In the genomic region with DNA sequence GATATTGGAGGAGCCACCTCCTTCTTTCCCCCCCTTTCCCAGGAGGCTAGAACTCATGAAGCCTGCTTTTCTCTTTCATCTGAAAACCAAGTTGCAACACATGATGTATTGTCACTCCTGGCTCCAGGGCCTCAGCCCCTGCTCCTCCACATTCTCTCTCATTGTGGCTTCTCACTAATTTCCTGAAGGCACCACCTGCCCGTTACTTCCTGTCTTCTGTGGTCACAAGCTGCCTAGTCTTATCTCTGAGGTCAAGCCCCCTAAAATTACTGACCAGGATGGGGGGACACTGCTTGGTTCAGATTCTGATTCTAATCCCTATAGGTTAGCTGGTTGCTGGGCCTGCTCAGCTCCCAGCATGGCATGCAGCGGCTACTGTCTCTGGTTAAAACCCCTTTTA, we compare ENCODE assay signal across 15 mouse cellular contexts. TPM values are rescaled to one million over a fixed set of nuclear protein-coding genes. Genes with fewer than 3 reads are reported as not detected.
DNase-seq lines count a peak whose midpoint lies in the region; ATAC-seq and TF ChIP-seq lines count a peak whose summit lies in the region.
"Had no signal": no experiment of that assay in that cellular context is flagged by ENCODE, and none has a peak within 500 bp of the region (broad histone marks: within the 10 kb centered on the region; RNA-seq: fewer than 3 reads in every experiment).

No protein-coding gene starts in this region.

- no peak for TF ChIP-seq POLR2A in CH12.LX (IDR thresholded peaks at IDR 0.05; ENCODE audit: low read depth, low read length)

- peaks cover 6% of the 10 kb centered on the region for H3K4me1 ChIP-seq in hindbrain, embryonic 12.5 days
- no peaks in the 10 kb centered on the region for H3K4me1 ChIP-seq in hindbrain, postnatal 0 days (ENCODE audit: insufficient read depth, low read length)
- peaks cover 6 to 43% of the 10 kb centered on the region in 2 experiments for H3K4me1 ChIP-seq in CH12.LX (ENCODE audit: control insufficient read depth in 1 of 2, insufficient read depth in 2 of 2)
- no peaks in the 10 kb centered on the region for H3K4me1 ChIP-seq in embryonic facial prominence, embryonic 14.5 days (ENCODE audit: control insufficient read depth, insufficient read depth, low read length)
- H3K4me1 ChIP-seq in limb, embryonic 15.5 days = no peaks in the 10 kb centered on the region
- no peaks in the 10 kb centered on the region for H3K4me1 ChIP-seq in kidney, embryonic 14.5 days (ENCODE audit: control insufficient read depth, insufficient read depth, low read length)

- in situ Hi-C loops in CH12.LX (cut with MboI; ENCODE audit: low pct_ligation_motif_present, low pct_unique_long_range_greater_than_20kb, low sequenced_read_pairs) = no loop called here

- 70% methylated on average over 2 of the region's 2 CpGs for WGBS in hindbrain, embryonic 12.5 days
- WGBS in hindbrain, postnatal 0 days = 65% methylated on average over 2 of the region's 2 CpGs
- WGBS in embryonic facial prominence, embryonic 14.5 days = 45% methylated on average over 2 of the region's 2 CpGs
- WGBS in limb, embryonic 15.5 days = 57% methylated on average over 2 of the region's 2 CpGs
- 64% methylated on average over 2 of the region's 2 CpGs for WGBS in kidney, embryonic 14.5 days

- no peak for TF ChIP-seq RAD21 in CH12.LX (IDR thresholded peaks at IDR 0.05; ENCODE audit: low read depth, low read length)

- H3K27me3 ChIP-seq in hindbrain, embryonic 12.5 days = no peaks in the 10 kb centered on the region
- H3K27me3 ChIP-seq in hindbrain, postnatal 0 days (ENCODE audit: insufficient read depth, low read length) = no peaks in the 10 kb centered on the region
- no peaks in the 10 kb centered on the region for H3K27me3 ChIP-seq in CH12.LX (replicated peaks)
- H3K27me3 ChIP-seq in embryonic facial prominence, embryonic 14.5 days (replicated peaks; ENCODE audit: control insufficient read depth, insufficient read depth, low read length) = no peaks in the 10 kb centered on the region
- H3K27me3 ChIP-seq in limb, embryonic 15.5 days = no peaks in the 10 kb centered on the region
- H3K27me3 ChIP-seq in kidney, embryonic 14.5 days (ENCODE audit: control insufficient read depth, insufficient read depth, low read length) = no peaks in the 10 kb centered on the region
- H3K27me3 ChIP-seq: liver, embryonic 13.5 days had no signal

- H3K27ac ChIP-seq in hindbrain, embryonic 12.5 days = no peak overlapping the region; the same call in 1 of the 2 replicates
- no peak overlapping the region; the same call in 1 of the 2 replicates for H3K27ac ChIP-seq in hindbrain, postnatal 0 days
- H3K27ac ChIP-seq in CH12.LX (ENCODE audit: insufficient read depth, low read depth) = no peak overlapping the region
- peak overlapping the region; percentile 13; the same call in 1 of the 2 replicates for H3K27ac ChIP-seq in embryonic facial prominence, embryonic 14.5 days (replicated peaks; ENCODE audit: low read depth, low read length)
- 0 out of 2 replicates have a peak overlapping the region, but pooled peaks have one; percentile 5 for H3K27ac ChIP-seq in limb, embryonic 15.5 days
- no peak overlapping the region for H3K27ac ChIP-seq in kidney, embryonic 14.5 days (ENCODE audit: low read depth, low read length)
- H3K27ac ChIP-seq: liver, embryonic 13.5 days; stomach, postnatal 0 days had no signal

- DNase-seq in hindbrain, postnatal 0 days (ENCODE audit: low spot score) = no peak
- no peak for DNase-seq in CH12.LX (ENCODE audit: extremely low read depth)
- DNase-seq in embryonic facial prominence, embryonic 14.5 days (ENCODE audit: low spot score) = peak; percentile 19
- DNase-seq in frontal cortex, postnatal 14 days (ENCODE audit: low spot score in 2 of 2) = no peak
- DNase-seq: adrenal gland, adult 2 months; cerebellum, postnatal 25 days; heart, postnatal 14 days; kidney, adult 2 months; liver, embryonic 13.5 days; lung, postnatal 10 days; spleen, adult 18-20 months had no signal

- H3K36me3 ChIP-seq in hindbrain, embryonic 12.5 days = no peaks in the 10 kb centered on the region
- no peaks in the 10 kb centered on the region for H3K36me3 ChIP-seq in hindbrain, postnatal 0 days (ENCODE audit: insufficient read depth, low read length)
- peaks cover 0 to 3% of the 10 kb centered on the region in 2 experiments for H3K36me3 ChIP-seq in CH12.LX (replicated peaks in 1 of 2; ENCODE audit: control insufficient read depth in 1 of 2, insufficient read depth in 1 of 2, low read length in 1 of 2)
- no peaks in the 10 kb centered on the region for H3K36me3 ChIP-seq in embryonic facial prominence, embryonic 14.5 days (ENCODE audit: control insufficient read depth, insufficient read depth, low read length)
- H3K36me3 ChIP-seq in limb, embryonic 15.5 days = no peaks in the 10 kb centered on the region
- no peaks in the 10 kb centered on the region for H3K36me3 ChIP-seq in kidney, embryonic 14.5 days (ENCODE audit: control insufficient read depth, insufficient read depth, low read length)
- H3K36me3 ChIP-seq: liver, embryonic 13.5 days had no signal

- H3K9ac ChIP-seq in hindbrain, embryonic 12.5 days = no peak overlapping the region
- H3K9ac ChIP-seq in hindbrain, postnatal 0 days (replicated peaks; ENCODE audit: low read length) = no peak overlapping the region
- H3K9ac ChIP-seq in CH12.LX (ENCODE audit: insufficient read depth, low read depth) = no peak overlapping the region
- no peak overlapping the region for H3K9ac ChIP-seq in embryonic facial prominence, embryonic 14.5 days (ENCODE audit: low read depth, low read length)
- H3K9ac ChIP-seq in limb, embryonic 15.5 days = no peak overlapping the region
- H3K9ac ChIP-seq in kidney, embryonic 14.5 days (ENCODE audit: low read depth, low read length) = no peak overlapping the region
- H3K9ac ChIP-seq: liver, embryonic 13.5 days had no signal

- H3K9me3 ChIP-seq in hindbrain, embryonic 12.5 days (replicated peaks) = no peaks in the 10 kb centered on the region
- H3K9me3 ChIP-seq in hindbrain, postnatal 0 days (ENCODE audit: low read length) = no peaks in the 10 kb centered on the region
- H3K9me3 ChIP-seq in CH12.LX (replicated peaks; ENCODE audit: low read length) = peaks cover 3% of the 10 kb centered on the region
- H3K9me3 ChIP-seq in embryonic facial prominence, embryonic 14.5 days (ENCODE audit: control insufficient read depth, low read length) = no peaks in the 10 kb centered on the region
- no peaks in the 10 kb centered on the region for H3K9me3 ChIP-seq in limb, embryonic 15.5 days
- H3K9me3 ChIP-seq in kidney, embryonic 14.5 days (ENCODE audit: control insufficient read depth, low read length) = no peaks in the 10 kb centered on the region
- H3K9me3 ChIP-seq: liver, embryonic 13.5 days had no signal

- peak; percentile 36; the same call in 1 of the 2 replicates for TF ChIP-seq EP300 in CH12.LX (IDR thresholded peaks at IDR 0.05; ENCODE audit: low read length)

- ATAC-seq in hindbrain, embryonic 12.5 days (ENCODE audit: low FRiP score) = peak; percentile 33; the same call in 1 of the 2 replicates
- ATAC-seq in hindbrain, postnatal 0 days = no peak; the same call in 1 of the 2 replicates
- ATAC-seq in embryonic facial prominence, embryonic 14.5 days (ENCODE audit: low read depth) = 0 out of 2 replicates have a peak, but pooled peaks have one; percentile 1
- no peak for ATAC-seq in limb, embryonic 15.5 days (ENCODE audit: insufficient number of reproducible peaks, low FRiP score, low TSS enrichment, low read depth)
- ATAC-seq in kidney, embryonic 14.5 days (ENCODE audit: low FRiP score, low TSS enrichment) = no peak

- dilution Hi-C loops in CH12.LX (cut with MboI; ENCODE audit: extremely low pct_ligation_motif_present, extremely low pct_unique_long_range_greater_than_20kb, low sequenced_read_pairs) = no loop called here

- TF ChIP-seq CTCF in hindbrain, postnatal 0 days (IDR thresholded peaks at IDR 0.05; ENCODE audit: low read depth) = no peak
- TF ChIP-seq CTCF in CH12.LX (conservative IDR thresholded peaks at IDR 0.05 in 1 of 2, IDR thresholded peaks at IDR 0.05 in 1 of 2; ENCODE audit: low read depth in 2 of 2, low read length in 2 of 2) = no peak

- no peak overlapping the region for H3K4me2 ChIP-seq in hindbrain, embryonic 12.5 days (replicated peaks)
- H3K4me2 ChIP-seq in hindbrain, postnatal 0 days (ENCODE audit: low read depth, low read length) = no peak overlapping the region
- no peak overlapping the region for H3K4me2 ChIP-seq in CH12.LX (ENCODE audit: insufficient read depth, low read depth, poor library complexity, severe bottlenecking)
- H3K4me2 ChIP-seq in embryonic facial prominence, embryonic 14.5 days (ENCODE audit: low read depth, low read length) = no peak overlapping the region
- H3K4me2 ChIP-seq in limb, embryonic 15.5 days = no peak overlapping the region
- H3K4me2 ChIP-seq in kidney, embryonic 14.5 days (replicated peaks; ENCODE audit: low read depth, low read length) = no peak overlapping the region
- H3K4me2 ChIP-seq: liver, embryonic 13.5 days had no signal

- no peaks in the 10 kb centered on the region for H3K79me2 ChIP-seq in CH12.LX (replicated peaks; ENCODE audit: control insufficient read depth, extremely low read depth, insufficient read depth, poor library complexity, severe bottlenecking)

- no peak overlapping the region for H3K4me3 ChIP-seq in hindbrain, embryonic 12.5 days
- H3K4me3 ChIP-seq in hindbrain, postnatal 0 days (ENCODE audit: low read length) = no peak overlapping the region
- no peak overlapping the region for H3K4me3 ChIP-seq in CH12.LX (replicated peaks in 1 of 3; ENCODE audit: low read depth in 2 of 3, low read length in 2 of 3, poor library complexity in 1 of 3)
- no peak overlapping the region for H3K4me3 ChIP-seq in embryonic facial prominence, embryonic 14.5 days (ENCODE audit: low read depth, low read length)
- H3K4me3 ChIP-seq in limb, embryonic 15.5 days = no peak overlapping the region
- no peak overlapping the region for H3K4me3 ChIP-seq in kidney, embryonic 14.5 days (ENCODE audit: low read length)
- H3K4me3 ChIP-seq: liver, embryonic 13.5 days had no signal

TF ChIP-seq in CH12.LX, 34 proteins besides CTCF, POLR2A, EP300 and RAD21 (continues in another document):
- no peak for TF ChIP-seq MAFK (IDR thresholded peaks at IDR 0.05; ENCODE audit: insufficient replicate concordance, low read length)
- no peak for TF ChIP-seq MEF2A (IDR thresholded peaks at IDR 0.05; ENCODE audit: borderline replicate concordance, low read depth, low read length)
- no peak for TF ChIP-seq NRF1 (IDR thresholded peaks at IDR 0.05; ENCODE audit: low read depth, low read length)

RNA-seq across cellular contexts. Expression of a gene that starts 50.7 kb away (rescaled TPM):
- polyA plus RNA-seq in hindbrain, embryonic 12.5 days (2016; fragmentation: Nextera tagmentation; extraction: Ambion mirVana) = 0.07 and 0.39 TPM in 2 replicates
- total RNA-seq in hindbrain, postnatal 0 days (2014; rRNA removed) = 0.29 and 0.63 TPM in 2 replicates
- 0.33 and 0.38 TPM in 2 replicates for polyA plus RNA-seq in hindbrain, postnatal 0 days (2015; fragmentation: Nextera tagmentation; extraction: Ambion mirVana)
- total RNA-seq in CH12.LX (2012; rRNA removed) = 0.04 TPM in 1 of 2 replicates, not detected in the other
- not detected in 2 replicates for total RNA-seq in CH12.LX (2014; rRNA removed)
- 0.08 TPM in 1 of 2 replicates, not detected in the other for polyA plus RNA-seq in CH12.LX (2012; ENCODE audit: insufficient read length, low read depth)
- polyA plus RNA-seq in embryonic facial prominence, embryonic 14.5 days (2014; fragmentation: Nextera tagmentation; extraction: Ambion mirVana) = 0.16 and 0.39 TPM in 2 replicates
- 0.08 and 0.19 TPM in 2 replicates for polyA plus RNA-seq in limb, embryonic 15.5 days (2015; fragmentation: Nextera tagmentation; extraction: Ambion mirVana)
- 0.06 and 0.08 TPM in 2 replicates for polyA plus RNA-seq in kidney, embryonic 14.5 days (2014; fragmentation: Nextera tagmentation; extraction: Ambion mirVana)

Comparison
In these comparisons a context has a peak if more than half of its experiments do, and no peak if none do; other contexts are left out.
1. ATAC-seq: peak in hindbrain, embryonic 12.5 days (single experiment) and embryonic facial prominence, embryonic 14.5 days (single experiment); none in hindbrain, postnatal 0 days (single experiment), limb, embryonic 15.5 days (single experiment) and kidney, embryonic 14.5 days (single experiment).
2. H3K27ac ChIP-seq: peak in embryonic facial prominence, embryonic 14.5 days (single experiment) and limb, embryonic 15.5 days (single experiment); none in hindbrain, embryonic 12.5 days (single experiment), hindbrain, postnatal 0 days (single experiment), CH12.LX (single experiment) and kidney, embryonic 14.5 days (single experiment).